Mouse (Mus musculus): ENCODE results near the gene Dlgap5. TPM values are rescaled to one million over a fixed set of nuclear protein-coding genes. Genes with fewer than 3 reads are reported as not detected.
"Not testable (repeated sequence)": the region's sequence is repeated elsewhere in the genome, so short reads cannot be mapped to it uniquely, and the experiment has no call there.

Dlgap5 gene
- polyA plus RNA-seq (2012; ENCODE audit: insufficient read depth, insufficient read length, missing spikeins): not detected in 2 replicates

DNA sequence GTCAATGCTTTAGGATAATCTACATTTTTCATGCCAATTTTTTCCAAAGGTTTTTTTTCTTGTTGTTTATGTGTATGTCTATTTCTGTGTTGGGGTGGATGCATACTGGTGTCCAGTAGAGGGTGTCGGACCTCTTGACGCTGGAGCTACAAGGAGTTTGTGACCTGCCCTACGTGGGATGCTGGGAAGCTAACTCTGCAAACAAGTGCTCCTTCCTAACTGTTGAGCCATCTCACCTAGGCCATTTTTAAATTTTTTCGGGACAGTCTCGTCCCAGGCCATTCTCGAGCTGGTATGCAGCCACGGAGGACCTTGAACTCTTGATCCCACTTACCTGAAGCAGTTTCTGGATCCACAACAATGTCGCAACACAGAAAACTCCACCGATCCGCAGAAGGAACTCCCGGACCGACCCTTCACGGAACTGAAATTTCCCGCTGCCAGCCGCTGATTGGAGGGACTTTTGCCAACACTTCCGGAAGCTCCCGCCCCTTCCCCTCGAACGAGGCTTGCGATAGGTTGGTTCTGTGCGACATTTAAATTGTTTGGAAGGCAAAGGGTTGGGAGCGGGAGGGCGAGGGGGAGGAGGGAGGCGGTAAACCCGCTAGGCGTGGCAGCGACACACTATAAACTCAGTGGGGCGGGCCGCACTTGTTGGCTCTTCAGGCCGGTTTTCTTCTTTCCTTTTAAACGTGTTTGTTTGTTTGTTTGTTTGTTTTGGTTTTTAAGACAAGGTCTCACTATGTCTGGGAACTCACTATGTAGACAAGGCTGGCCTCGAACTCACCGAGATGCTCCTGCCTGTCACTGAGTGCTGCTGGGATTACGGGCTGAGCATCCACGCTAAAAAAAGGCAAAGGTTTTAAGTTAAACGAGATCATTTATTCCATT is at the start of gene Dlgap5:
Gene Dlgap5, minus strand, starts transcription at position 633 of the 891 bp plus-strand sequence.
- no peak within 1 kb of the TSS for H3K27ac ChIP-seq (replicated peaks; ENCODE audit: low read depth, low read length)
- no peaks in the 10 kb centered on the region for H3K4me1 ChIP-seq (ENCODE audit: control insufficient read depth, insufficient read depth, insufficient read length, low read length)
- H3K4me3 ChIP-seq (ENCODE audit: insufficient read depth, low read depth, low read length): peak within 1 kb of the TSS; percentile 64

DNA sequence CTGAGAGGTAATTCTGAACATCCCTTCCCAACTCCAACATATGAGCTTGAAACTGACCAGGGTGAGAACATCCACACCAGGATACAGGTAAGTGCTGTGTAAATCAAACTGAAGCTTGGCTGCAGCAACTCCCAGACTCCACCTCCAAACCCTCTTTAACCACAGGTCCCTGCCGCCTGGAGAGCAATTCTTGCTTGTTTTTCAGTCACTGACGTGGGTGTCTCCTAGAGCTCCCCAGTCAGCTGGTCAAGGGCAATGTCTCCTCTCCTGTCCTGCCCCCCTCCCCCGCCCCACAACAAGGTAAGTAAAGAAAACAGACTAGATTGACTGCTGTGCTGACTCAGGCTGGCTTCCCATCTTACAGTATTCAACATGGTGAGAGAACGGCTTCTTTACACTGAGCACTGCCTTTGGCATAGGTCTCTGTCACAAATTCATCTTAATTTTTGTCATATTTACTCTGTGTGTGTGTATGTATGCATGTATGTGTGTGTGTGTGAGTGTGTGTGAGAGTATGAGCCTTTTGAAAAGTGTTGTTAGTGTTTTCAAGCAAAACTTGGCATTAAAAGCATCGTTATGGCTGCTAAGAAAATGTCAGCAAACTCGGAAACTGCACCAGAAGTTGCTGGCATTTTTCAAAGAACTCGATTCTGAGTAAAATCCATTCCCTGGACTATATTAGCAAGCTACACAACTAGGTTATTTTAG is 47.4 kb upstream of the Dlgap5 start:
- Histone ChIP-seq H3K4me1 (ENCODE audit: control insufficient read depth, insufficient read depth, insufficient read length, low read length) (no peaks in the 10 kb centered on the region), H3K4me3 (ENCODE audit: insufficient read depth, low read depth, low read length) (no peak overlapping the region)

DNA sequence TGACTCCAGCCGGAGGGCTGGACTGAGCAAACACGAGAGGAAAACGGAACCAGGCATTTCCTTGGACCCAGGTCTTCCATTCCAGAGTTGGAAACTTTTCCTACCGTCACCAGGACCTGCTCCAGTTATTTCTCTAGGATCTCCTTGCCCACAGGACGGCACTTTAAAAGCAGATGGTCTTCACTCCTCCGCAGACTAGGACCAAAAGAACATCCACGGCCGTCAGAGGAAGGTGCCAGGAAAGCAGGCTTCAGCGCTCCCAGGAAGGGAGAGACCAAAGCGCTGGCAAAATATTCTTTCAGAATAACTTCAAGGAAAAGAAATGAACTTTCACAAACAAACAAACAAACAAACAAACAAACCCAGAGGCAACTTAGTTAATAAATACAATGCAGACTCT is 46.2 kb upstream of the Dlgap5 start:
- Histone ChIP-seq H3K4me3 (ENCODE audit: insufficient read depth, low read depth, low read length) (no peak overlapping the region), H3K4me1 (ENCODE audit: control insufficient read depth, insufficient read depth, insufficient read length, low read length) (no peaks in the 10 kb centered on the region), H3K27ac (replicated peaks; ENCODE audit: low read depth, low read length) (no peak overlapping the region)

More for the DNA sequence above, 47.4 kb upstream of the Dlgap5 start:
- H3K27ac ChIP-seq (replicated peaks; ENCODE audit: low read depth, low read length): no peak overlapping the region

DNA sequence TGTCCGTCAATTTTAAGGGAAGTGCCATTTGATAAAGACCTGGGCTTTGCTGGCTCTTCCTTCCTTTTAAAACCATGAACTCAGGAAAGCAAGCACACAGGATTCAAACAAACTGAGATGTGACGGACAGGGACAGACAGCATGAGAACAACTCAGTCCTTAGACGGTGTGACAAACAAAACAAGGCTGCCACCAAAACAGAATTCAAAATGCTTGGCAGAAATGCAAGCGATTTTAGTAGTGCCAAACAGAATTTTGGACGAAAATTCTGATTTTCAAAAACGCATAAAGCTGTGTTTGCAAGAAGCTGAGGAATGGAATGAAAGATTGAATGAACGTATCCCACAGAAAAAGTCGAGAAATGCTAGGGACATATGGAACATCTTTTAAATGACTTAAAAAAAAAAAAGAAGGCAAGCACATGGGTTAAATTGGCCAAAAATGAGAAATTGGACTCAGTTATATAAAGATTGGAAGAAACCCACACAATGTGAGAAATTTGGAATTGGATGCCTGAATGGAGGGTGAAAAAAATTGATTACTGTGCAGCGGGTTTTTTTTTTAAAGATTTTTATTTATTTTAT is 44.8 kb upstream of the Dlgap5 start:
- H3K27ac ChIP-seq (replicated peaks; ENCODE audit: low read depth, low read length): no peak overlapping the region
- H3K4me1 ChIP-seq (ENCODE audit: control insufficient read depth, insufficient read depth, insufficient read length, low read length): no peaks in the 10 kb centered on the region
- H3K4me3 ChIP-seq (ENCODE audit: insufficient read depth, low read depth, low read length): no peak overlapping the region

DNA sequence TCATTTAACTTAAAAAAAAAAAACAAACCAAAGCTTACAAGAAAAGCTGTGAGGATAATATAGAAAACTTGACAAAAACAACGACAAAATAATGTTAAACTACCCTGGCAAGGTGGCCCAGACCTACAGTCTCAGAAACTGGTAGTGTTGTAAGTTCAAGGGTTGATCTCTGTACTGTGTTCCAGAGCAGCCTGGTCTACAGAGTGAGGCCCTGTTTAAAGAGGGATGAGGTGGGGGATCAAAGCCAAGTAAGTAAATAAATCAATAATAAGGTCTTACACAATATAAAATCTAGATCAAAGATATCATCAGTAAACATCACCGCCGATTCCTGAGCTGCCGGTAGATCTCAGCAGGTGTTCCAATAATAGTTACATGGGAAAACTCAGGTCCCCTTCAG is 44.2 kb upstream of the Dlgap5 start:
- H3K27ac ChIP-seq (replicated peaks; ENCODE audit: low read depth, low read length): no peak overlapping the region
- H3K4me3 ChIP-seq (ENCODE audit: insufficient read depth, low read depth, low read length): no peak overlapping the region
- no peaks in the 10 kb centered on the region for H3K4me1 ChIP-seq (ENCODE audit: control insufficient read depth, insufficient read depth, insufficient read length, low read length)

DNA sequence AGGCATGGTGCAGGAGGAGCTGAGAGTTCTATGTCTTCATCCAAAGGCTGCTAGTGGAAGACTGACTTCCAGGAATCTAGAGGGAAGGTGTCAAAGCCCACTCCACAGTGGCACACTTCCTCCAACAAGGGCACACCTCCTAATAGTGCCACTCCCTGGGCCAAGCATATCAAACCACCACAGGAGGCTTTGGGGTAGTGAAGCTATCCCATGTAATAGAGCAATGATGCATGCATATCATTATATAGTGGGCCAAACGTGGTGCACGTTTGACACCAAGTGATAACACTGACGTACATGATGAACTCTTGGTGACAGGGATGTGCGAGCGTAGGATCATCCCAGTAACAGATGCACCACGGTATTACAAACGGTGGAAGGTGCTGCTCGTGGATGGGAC is 43.8 kb upstream of the Dlgap5 start:
- H3K4me3 ChIP-seq (ENCODE audit: insufficient read depth, low read depth, low read length): no peak overlapping the region
- H3K27ac ChIP-seq (replicated peaks; ENCODE audit: low read depth, low read length): no peak overlapping the region
- no peaks in the 10 kb centered on the region for H3K4me1 ChIP-seq (ENCODE audit: control insufficient read depth, insufficient read depth, insufficient read length, low read length)

DNA sequence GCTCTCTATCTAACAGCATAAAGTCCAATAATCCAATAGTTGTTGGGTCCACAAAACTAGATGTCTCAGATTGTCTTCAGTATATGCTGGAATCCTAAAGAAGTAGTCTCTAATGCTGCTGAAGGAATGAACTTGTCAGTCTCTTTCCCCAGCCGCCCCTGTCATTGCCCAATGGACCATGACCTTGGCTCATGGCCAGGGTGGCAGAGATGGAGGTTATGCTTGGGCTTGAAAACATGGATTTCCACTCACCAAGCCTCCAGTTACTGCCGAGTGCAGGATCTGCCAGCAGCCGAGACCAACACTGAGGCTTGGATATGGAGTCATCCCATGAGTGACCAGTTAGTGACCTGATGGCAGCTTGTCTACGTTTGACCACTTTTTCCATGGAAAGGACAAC is 41.3 kb upstream of the Dlgap5 start:
- H3K4me1 ChIP-seq (ENCODE audit: control insufficient read depth, insufficient read depth, insufficient read length, low read length): no peaks in the 10 kb centered on the region
- no peak overlapping the region for H3K4me3 ChIP-seq (ENCODE audit: insufficient read depth, low read depth, low read length)
- no peak overlapping the region for H3K27ac ChIP-seq (replicated peaks; ENCODE audit: low read depth, low read length)

DNA sequence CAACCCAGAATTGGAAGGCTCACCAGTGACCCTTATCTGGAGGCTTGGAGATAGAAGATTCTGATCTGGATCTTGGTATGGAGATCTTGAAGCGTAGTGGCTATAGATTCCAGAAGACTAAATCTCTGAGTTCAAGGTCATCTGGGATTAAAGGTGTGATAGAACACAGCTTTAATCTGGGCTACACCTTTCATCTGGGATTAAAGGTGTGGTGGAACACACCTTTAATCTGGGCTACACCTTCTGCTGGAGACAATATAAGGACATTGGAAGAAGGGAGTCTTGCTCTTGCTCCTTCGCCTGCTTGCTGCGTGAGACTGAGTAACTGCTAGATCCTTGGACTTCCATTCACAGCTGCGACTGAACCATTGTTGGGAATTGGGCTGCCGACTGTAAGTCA is 31.9 kb upstream of the Dlgap5 start, which contains the start of gene Fbxo34:
Gene Fbxo34, plus strand, starts transcription at position 301 of the 400 bp plus-strand sequence.
- H3K4me3 ChIP-seq (ENCODE audit: insufficient read depth, low read depth, low read length); H3K27ac ChIP-seq (replicated peaks; ENCODE audit: low read depth, low read length); H3K4me1 ChIP-seq (ENCODE audit: control insufficient read depth, insufficient read depth, insufficient read length, low read length): not testable (repeated sequence)

DNA sequence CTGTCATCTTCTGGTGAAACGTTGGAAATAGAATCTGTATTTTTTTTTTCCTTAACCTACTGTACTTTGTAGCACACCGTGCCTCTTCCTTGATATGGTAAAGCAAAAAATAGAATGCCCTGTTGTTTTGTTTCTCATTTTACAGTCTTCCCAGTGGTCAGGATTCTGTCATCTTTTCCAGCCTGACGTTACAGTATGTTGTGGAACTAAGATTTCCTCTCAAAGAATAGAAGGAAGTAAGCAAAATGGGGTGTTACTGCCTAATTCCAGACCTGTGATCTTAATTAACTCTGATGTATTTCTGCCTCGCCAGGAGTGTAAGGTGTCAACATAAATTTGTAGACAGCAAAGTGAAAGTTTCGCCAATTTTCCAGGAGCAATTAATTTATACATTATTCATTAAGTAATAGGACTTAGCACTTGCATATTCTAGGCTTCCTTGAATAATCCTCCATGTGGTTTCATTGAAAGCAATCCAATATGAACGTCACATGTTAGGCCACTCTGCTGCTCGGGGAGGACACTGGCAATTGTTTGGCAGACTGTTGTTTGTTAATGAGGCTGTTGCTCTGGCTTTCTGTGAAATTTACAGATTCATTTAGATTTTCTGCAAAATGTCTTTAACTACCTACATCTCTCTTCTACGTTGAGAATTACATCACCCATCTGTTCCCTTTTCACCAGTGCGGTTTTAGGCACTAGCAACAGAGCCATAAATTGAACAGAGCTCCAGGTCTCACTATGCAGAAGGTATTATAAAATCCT is 27.3 kb upstream of the Dlgap5 start:
- Histone ChIP-seq H3K4me1 (ENCODE audit: control insufficient read depth, insufficient read depth, insufficient read length, low read length) (no peaks in the 10 kb centered on the region), H3K27ac (replicated peaks; ENCODE audit: low read depth, low read length) (peak overlapping the region; percentile 95), H3K4me3 (ENCODE audit: insufficient read depth, low read depth, low read length) (peak overlapping the region; percentile 6; the same call in 1 of the 2 replicates)

DNA sequence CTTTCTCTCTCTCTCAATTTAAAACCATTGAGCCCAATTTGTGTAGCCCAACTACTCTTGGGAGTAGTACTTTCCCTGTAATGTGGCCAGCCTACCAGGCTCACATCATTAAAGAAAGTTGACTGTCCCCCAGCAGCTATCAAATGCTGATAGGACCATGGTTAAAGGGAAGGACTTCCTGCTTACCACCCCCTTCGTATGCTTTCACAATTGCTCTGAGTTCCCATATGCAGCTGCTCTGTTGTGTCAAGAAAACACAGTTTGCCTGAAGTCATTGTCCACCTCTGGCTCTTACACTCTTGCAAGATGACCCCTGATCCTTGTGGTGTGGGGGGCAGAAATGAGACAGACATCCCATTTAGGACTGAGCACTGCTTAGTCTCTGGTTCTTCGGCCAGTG is 26.7 kb upstream of the Dlgap5 start:
- Histone ChIP-seq H3K4me3 (ENCODE audit: insufficient read depth, low read depth, low read length) (peak overlapping the region; percentile 6; the same call in 1 of the 2 replicates), H3K27ac (replicated peaks; ENCODE audit: low read depth, low read length) (peak overlapping the region; percentile 95), H3K4me1 (ENCODE audit: control insufficient read depth, insufficient read depth, insufficient read length, low read length) (no peaks in the 10 kb centered on the region)

DNA sequence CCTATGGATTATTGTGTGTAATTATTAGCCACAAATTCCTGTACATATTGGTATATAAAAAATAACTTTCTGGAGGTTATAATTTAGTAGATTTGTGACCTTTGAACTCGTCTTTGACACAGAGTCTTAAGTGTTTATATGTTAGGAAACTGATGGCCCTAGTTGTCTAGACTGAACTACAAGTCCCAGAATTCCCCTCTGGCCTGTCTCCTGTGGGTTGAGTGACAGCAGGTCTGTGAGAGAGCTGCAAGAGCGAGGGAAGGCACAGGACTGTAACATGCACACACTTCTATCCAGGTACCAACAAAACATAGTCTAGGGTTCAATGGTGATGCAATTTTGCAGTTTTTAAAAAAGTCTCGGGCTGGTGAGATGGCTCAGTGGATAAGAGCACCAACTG is 20.7 kb upstream of the Dlgap5 start:
- H3K27ac ChIP-seq (replicated peaks; ENCODE audit: low read depth, low read length): no peak overlapping the region
- no peaks in the 10 kb centered on the region for H3K4me1 ChIP-seq (ENCODE audit: control insufficient read depth, insufficient read depth, insufficient read length, low read length)
- H3K4me3 ChIP-seq (ENCODE audit: insufficient read depth, low read depth, low read length): no peak overlapping the region

DNA sequence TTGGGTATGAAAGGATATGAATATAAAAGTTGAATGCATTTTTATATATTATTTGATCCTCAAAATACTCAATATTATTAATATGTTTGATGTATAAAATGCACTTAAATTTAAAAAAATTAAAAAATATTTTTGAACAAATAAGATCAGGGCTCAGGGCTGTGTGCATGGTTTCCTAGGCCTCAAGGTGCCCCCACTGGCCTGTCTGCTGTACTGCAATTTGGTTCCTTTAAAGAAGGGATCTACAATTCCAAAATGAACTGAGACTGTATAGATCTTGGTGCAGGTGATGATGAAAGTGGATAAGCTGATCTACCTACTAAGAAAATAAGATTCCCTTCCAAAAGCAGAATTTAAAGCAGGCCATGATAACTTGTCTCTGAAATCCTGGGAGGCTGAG is 14.8 kb upstream of the Dlgap5 start:
- no peak overlapping the region for H3K4me3 ChIP-seq (ENCODE audit: insufficient read depth, low read depth, low read length)

DNA sequence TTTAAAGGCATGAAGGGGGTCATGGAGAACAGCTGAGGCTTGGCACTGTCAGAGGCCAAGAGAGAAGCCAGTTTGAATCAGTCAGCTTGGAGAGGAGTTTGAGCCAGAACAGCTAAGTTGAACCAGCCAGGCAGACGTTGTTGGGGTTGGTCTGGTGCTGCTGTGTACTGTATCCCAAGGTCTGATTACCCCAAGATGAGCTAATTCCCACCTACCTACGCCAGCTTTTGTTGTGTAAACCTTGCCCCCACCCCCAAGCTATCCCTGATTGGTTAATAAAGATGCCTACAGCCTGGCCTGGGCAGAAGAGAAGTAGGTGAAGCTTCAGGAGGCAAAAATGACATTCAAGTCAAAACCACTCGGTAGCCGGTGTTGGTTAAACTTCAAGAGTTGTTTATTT is 4.3 kb upstream of the Dlgap5 start:
- H3K27ac ChIP-seq (replicated peaks; ENCODE audit: low read depth, low read length): no peak overlapping the region
- H3K4me3 ChIP-seq (ENCODE audit: insufficient read depth, low read depth, low read length): no peak overlapping the region
- no peaks in the 10 kb centered on the region for H3K4me1 ChIP-seq (ENCODE audit: control insufficient read depth, insufficient read depth, insufficient read length, low read length)

More for the DNA sequence above, 14.8 kb upstream of the Dlgap5 start:
- Histone ChIP-seq H3K4me1 (ENCODE audit: control insufficient read depth, insufficient read depth, insufficient read length, low read length) (no peaks in the 10 kb centered on the region), H3K27ac (replicated peaks; ENCODE audit: low read depth, low read length) (no peak overlapping the region)

DNA sequence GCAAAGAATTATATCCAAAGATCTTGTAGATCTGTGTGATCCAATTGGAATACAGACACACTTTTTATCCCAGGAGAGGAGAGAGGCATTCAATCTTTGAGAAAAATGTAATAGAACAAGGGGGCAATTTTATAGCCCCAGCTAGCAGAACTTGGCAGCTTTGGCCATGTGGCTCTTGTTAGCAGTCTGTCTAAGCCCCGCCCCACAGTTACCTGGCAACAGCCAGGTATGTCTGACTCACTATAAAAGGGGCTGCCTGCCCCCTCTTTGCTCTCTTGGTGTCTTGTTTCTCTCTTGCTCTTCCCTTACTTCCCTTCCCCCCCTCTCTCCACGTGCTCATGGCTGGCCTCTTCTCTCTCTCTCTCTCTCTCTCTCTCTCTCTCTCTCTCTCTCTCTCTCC is 3.4 kb upstream of the Dlgap5 start:
- no peak overlapping the region for H3K4me3 ChIP-seq (ENCODE audit: insufficient read depth, low read depth, low read length)
- no peak overlapping the region for H3K27ac ChIP-seq (replicated peaks; ENCODE audit: low read depth, low read length)
- no peaks in the 10 kb centered on the region for H3K4me1 ChIP-seq (ENCODE audit: control insufficient read depth, insufficient read depth, insufficient read length, low read length)

All from brown adipose tissue, adult 24 weeks (tissue).